Mouse (Mus musculus) embryo, embryonic 11 days (tissue): ENCODE data around the gene Slc29a1.

Experiments used
- DNase-seq: peaks from one replicate; pipeline ENCODE4 v3.0.0-alpha.2; 2015

The Slc29a1 gene

DNA sequence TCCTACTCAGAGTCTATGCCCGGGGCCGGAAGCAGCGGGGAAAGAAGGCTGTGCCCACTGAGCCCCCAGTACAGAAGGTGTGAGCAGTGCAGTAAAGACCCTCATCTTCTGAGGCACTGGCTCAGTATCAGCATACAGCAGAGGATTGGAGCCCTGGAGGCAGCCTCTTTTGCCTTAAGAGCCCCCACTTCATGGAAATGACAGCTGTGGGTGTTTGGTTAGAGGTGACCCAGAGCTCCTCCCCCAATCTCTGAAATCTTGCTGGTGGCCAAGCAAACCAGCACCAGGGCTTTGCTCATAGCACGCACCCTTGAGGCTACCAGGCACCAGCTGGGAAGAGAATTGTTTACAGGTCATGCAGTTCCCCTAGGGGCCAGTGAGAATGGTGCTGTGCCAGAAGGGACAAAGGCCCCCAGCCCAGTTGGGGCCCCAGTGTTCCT is 32.2 kb downstream of the Slc29a1 start:
- peak; percentile 37 for DNase-seq

DNA sequence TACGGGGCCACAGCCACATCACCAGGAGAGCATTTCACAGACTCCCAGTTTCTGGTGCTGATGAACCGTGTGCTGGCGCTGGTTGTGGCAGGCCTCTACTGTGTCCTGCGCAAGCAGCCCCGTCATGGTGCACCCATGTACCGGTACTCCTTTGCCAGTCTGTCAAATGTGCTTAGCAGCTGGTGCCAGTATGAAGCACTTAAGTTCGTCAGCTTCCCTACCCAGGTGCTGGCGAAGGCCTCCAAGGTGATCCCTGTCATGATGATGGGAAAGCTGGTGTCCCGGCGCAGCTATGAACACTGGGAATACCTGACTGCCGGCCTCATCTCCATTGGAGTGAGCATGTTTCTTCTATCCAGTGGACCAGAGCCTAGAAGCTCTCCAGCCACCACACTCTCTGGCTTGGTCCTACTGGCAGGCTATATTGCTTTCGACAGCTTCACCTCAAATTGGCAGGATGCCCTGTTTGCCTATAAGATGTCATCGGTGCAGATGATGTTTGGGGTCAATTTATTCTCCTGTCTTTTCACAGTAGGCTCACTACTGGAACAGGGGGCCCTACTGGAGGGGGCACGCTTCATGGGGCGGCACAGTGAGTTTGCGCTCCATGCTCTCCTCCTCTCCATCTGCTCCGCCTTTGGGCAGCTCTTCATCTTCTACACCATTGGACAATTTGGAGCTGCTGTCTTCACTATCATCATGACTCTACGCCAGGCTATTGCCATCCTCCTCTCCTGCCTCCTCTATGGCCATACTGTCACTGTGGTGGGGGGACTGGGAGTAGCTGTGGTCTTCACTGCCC is 32.8 kb downstream of the Slc29a1 start:
- DNase-seq: no peak

DNA sequence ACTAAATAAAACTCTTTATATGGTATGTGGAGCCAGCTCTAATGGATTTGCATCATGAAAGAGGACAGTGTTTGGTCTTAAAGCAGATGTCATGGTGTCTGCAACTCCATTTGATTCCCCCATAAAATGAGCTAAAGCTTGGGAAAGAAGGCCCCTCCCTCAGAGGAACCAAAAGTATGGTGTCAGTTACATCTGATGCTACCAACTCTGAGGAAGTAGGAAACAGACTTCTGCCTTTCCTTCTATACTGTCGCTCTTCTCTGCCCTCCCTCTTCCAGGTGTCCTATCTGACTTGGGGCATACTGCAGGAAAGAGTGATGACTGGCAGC is 33.4 kb downstream of the Slc29a1 start:
- no peak for DNase-seq

DNA sequence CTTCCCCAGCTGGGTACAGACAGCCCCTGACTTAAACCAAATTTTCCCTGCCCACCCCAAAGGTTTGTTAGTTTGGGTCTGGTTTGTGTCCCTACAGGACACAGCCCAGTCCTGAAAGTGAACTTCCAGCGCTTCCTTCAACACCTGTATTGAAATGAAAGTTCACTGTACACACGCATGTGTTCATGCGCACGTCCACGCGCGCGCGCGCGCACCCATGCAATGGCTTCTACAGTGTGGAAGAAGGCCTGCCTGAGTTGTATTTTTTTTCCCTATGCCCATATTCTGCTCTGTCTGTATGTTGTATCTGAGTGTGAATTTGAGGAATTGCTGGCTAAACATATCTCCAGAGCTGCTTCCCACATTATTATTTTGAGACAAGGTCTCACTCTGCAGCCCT is 34.3 kb downstream of the Slc29a1 start:
- DNase-seq: no peak

DNA sequence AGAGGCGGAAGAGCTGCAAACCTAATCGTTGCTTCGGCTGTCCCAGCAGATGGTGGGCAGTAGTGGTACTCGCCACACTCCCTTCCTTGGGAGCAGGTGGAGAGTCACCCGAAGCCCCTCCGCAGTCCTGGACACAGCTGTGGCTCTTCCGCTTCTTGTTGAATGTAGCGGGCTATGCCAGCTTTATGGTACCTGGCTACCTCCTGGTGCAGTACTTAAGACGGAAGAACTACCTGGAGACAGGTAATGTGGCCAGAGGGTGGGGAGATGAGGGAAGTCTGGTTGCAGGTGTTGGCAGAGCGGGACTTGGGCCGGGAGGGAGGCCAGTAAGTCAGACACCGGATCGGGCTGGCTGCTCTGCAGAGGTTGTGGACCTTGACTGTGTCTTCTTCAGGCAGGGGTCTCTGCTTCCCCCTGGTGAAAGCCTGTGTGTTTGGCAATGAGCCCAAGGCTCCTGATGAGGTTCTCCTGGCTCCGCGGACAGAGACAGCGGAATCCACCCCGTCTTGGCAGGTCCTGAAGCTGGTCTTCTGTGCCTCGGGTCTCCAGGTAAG is 34.8 kb downstream of the Slc29a1 start:
- no peak for DNase-seq

DNA sequence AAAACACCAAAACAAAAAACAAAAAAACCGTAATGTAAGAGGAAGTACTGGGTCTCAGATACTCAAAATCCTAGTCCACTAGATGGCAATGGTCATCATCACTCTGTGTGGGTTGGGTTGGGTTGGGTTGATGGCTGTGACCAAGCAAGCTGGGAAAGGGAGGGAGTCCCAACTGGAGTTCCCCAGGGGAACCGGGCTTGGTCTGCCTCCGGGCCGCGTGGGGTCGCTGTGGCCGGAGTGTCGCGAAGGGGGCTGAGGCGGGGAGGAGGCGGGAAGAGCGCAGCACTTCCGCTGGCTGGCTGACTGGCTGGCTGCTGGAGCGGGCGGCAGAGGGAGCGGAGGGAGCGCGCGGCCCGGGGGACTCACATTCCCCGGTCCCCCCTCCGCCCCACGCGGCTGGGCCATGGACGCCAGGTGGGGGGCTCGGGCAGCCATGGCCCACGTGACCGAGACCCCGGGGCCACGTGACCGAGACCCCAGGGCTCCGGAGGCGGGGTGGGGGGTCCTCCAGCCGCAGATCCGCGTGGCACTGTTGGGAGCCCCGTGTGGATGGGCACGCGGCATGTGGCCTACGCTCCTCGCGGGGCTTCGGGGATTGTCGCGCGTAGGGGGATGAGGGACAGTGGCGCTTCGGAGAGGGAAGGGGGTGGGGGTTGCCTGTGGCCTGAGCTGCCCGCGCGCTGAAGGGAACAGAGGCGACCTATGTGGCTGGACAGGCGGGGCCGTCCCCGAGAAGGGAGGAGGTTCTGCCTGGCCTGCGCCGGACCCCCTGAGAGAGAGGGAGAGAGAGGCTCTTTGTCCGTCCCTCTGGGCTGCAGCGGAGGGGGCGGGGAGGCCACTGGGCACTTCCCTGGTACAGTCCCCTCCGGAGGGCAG is 35.5 kb downstream of the Slc29a1 start, which contains the start of gene Slc35b2:
Slc35b2 (plus strand) TSS at position 220 of the 876 bp plus-strand sequence.
- DNase-seq: peak; percentile 95

DNA sequence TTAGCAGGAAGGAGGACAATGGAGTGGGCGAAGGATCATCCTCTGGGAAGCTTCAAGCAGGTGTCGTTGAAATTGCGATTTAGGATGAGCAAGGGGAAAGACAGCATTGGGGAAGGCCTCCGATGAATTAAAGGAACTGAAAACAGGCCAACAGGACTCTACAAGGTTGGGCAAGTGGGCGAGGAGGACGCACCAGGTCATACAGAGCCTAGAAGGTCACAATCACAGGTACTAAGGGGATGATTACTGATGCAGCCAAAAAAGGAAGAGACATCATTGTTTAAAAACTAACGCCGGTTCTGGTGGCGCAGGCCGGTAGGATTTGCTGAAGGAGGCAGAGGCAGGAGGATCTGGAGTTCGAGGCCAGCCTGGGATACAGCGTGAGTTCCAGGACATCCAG is 36.2 kb downstream of the Slc29a1 start:
- DNase-seq: no peak

DNA sequence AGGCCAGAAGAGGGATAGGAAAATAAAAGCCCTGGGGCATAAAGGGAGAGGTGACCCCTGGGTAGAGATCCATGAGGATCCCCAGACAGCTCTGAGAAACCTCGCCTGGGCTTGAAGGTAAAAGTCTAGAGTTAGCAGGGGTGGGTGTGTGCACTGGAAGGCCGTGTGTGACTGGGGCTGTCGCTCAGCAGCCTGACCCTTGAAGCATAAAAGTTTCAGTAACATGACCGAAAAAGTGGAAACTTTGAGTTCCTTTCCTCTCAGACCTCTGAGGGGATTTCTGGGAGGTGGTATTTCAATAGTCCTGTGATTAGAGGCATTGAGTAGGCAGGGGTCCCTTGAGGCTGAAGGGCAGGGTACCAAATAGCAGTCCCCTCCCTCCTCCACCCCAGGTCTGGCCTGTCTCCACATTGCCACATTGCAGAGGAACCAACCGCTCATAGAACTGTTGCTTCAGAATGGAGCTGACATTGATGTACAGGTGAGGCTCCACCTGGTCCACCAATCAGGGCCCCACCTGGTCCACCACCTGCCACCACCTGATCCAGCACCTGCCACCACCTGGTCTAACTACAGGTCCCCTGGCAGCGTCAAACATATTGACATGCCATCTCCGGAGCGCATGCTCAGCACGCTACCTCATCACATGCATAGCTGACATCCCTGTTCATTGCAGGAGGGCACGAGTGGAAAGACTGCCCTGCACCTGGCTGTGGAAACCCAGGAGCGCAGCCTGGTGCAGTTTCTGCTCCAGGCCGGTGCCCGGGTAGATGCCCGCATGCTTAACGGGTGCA is 39.5 kb downstream of the Slc29a1 start:
- DNase-seq: no peak

DNA sequence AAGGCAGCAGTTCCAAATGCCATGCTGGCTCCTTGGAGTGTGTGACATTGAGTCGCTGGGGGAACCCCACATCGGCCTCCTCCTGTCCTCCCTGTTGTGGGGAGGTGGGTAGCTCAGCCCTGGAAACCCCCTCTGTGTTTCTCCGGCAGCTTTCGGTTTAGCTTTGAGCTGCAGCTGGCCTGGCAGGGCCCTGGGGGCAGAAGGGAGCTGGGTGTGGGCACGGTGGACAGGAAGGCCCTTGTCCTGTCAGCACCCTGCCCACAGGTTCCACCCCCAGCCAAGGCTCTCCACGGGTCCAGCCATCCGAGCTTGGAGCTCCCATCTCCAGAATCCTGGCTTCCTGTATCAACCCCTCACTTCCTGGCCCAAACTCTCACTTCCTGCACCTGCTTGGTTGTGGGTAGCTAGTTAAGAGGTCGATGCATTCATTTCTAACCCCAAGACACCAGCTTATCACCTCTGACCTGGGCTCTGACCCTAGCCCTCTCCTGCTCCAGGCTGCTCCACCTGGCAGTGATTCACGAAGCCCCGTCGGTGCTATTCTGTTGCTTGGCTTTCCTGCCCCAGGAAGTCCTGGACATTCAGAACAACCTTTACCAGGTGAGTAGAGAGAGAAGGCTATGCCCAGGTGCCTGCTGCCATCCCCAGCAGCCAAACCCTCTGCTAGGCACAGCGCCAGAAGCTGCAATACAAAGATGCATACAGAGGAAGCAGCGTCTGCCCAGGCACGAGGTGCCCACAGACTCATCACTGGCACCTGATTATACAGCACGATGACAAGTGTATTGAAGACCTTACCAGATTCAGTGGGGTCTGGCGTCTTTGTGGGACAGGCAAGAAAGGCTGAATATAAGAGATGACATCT is 41.2 kb downstream of the Slc29a1 start:
- no peak for DNase-seq

DNA sequence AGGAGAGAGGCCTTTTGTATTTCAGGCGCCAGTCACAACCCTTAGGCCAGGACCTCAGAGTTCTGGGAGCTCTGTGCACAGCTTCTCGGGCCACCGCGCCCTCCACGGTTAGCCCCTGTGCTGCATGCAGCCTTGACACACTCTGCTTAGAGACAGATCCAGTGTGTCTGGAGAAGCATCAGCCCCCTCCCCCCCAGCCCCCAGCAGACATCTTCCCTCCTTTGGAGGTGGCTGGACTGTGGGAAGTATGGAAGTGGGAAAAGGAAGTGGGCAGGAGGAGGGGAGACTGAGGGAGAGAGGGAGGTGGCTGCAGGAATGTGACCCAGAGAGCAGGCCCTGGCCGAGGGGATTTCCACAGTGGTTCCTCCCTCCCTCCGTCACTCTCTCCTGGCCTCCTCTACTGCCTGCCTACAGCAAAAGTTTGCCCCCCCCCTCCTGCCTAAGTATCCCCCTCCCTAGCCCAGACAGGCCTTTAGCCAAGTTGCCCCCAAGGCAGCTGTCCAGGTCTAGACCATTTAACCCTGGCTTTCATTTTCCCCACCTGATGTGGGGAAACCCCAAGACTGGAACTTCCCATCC is 42.1 kb downstream of the Slc29a1 start:
- no peak for DNase-seq

DNA sequence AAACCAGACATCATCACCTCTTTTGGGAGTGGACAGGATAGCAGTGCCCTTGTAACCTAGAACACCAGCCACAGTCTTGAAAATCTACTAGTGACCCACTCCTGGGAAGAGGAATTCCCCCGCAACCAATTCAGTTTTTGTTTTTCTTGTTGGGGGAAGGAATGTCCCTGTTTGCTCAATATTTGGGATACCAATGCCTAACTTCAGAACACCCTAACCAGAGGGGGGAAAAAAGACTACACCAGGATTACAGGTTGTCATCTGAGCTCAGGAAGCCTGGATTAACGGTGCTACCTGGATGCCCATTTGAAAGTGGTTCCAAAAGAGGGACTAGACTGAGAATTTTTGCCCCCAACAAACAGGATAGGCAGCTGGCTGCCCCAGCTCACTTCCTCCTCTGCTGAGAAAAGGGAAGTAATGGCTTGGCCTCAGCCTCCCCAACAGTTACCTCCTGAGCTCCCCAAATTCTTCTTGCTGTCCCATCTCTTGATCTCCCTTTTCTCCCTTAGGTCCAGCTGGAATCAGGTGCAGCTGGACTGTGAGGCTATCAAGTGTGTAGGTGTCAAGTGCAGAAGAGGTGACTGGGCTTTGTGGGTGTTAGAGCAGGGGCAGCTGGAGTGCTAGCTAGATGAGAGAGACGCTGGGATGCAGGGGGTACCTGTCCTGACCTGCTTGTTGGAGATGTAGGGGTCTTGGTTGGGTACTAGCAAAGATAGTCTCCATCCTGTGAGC is 42.7 kb downstream of the Slc29a1 start:
- DNase-seq: no peak

DNA sequence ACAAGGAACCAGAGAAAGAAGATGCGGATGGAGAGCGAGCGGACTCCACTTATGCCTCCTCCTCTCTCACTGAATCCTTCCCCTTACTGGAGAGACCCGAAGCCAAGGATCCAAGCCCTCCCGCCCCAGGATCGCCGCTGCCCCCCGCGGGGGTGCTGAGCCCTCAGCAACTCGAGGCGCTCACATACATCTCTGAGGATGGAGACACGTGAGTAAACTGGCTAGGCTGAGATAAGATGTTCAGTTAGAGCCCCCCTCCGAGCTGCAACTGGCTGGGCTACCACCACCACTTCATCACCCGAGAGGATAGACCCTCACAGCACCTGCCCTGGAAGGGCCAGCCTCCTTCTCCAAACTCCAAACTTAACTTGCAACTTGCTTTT is 43.3 kb downstream of the Slc29a1 start:
- no peak for DNase-seq

DNA sequence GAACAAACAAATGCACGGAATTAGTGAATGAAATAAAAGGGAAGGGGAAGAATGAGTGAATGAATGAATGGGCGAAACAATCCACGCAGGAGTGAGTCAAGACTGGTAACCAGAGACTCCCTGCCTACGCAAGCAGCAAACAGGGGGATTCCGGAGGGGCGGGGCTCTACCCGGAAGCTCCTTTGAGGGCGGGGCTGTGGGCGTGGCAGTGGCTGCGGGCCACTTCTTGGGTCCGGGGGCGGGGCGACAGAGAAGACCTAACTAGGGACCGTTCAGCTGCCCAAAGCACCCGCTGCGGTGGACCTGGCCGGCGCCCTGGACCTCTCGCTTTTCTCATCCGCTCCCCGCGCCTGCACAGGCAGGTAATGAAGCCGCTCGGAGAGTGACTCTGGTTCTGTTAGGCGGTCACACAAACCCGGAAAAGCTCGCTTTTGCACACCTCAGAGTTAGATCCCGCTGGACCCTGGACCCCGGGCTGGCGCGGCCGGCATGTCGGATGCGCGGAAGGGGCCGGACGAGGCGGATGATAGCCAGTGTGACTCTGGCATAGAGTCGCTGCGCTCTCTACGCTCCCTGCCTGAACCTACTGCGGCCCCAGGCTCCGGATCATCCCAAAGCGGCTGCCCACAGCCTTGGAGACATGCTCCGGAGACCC is 43.8 kb downstream of the Slc29a1 start, which contains the start of gene Nfkbie:
Nfkbie (plus strand) TSS at position 252 of the 655 bp plus-strand sequence.
- DNase-seq: peak; percentile 97

DNA sequence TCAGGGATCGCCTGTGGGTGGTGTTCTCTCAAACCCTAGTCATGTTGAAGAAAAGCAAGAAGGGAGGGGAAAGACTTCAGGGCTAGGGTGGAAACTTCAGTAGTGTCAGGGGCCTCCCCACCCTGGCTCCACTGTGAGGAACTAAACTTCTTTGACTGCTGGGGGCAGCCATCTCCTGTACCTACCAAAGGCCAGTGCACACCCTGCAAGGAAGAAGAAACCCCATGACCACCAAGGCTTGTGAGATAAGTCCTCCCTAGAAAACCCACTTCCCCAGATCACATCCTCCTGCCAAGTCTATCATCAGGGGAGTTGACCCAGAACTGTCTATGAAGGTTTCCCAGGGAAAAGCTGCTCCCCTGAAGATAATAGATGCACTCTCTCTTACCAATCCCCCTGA is 45.0 kb downstream of the Slc29a1 start:
- no peak for DNase-seq

DNA sequence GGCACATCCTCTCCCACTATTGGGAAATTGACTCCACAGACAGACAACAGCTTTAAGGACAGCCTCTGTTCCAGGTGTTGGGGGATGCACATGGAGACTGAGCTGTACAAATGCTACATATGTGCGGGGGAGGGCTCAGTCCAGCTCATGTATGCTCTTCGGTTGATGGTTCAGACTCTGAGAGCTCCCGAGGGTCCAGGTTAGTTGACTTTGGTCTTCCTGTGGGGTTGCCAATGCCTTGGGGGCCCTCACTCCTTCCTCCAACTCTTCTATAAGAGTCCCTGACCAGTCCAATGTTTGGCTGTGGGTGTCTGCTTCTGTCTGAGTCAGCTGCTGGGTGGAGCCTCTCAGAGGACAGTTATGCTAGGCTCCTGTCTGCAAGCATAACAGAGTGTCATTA is 46.3 kb downstream of the Slc29a1 start:
- DNase-seq: no peak

DNA sequence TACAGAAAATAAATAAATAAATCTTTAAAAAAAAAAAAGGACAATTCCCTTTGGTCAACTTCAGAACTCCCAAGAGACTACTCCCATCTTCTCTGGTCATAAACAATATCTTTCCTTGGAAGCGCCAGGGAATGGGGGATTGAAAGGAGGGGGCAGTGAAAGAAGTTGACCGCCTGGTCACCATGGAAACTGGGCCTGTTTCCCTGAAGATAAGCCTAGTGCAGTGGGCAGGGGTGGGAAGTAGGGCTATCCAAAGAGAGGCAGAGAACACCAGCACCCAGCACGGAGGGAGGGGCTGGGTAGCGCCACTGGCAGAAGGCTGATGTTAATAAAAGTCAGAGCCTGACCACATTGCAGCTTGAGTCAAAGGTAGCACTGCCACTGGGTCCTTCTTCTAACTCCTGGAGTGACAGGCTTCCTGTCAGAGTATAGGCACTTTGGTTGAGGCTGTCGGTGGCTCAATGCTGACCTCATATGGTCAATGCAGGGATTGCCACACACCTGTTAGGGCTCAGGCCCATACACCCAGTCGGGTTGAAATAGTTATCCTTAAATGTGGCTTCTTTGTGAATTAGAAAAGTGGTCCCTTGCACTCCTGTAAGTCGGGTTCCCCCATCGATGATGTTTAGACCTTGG is 47.5 kb downstream of the Slc29a1 start:
- peak; percentile 81 for DNase-seq

DNA sequence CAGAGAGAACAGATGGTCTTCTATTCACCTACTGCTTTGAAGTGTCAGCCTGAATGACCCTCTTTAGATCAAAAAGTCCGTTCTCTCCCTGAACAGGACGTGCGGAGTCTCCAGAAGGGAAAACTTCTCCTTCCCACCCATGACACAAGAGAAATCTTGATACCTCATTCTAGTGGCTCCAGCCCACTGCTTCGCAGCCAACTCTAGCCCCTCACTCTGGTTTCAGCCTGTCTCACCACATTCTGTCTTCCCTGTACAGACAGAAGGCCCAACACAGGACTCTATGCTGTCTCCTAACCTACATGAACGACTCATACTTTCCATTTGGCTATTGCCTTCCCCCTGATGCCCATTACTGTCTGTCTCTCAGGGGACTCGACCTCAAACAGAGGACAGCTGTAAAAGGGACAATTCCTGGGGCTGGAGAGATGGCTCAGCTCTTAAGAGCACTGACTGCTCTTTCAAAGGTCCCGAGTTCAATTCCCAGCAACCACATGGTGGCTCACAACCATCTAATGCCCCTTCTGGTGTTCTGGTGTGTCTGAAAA is 48.1 kb downstream of the Slc29a1 start:
- DNase-seq: no peak

DNA sequence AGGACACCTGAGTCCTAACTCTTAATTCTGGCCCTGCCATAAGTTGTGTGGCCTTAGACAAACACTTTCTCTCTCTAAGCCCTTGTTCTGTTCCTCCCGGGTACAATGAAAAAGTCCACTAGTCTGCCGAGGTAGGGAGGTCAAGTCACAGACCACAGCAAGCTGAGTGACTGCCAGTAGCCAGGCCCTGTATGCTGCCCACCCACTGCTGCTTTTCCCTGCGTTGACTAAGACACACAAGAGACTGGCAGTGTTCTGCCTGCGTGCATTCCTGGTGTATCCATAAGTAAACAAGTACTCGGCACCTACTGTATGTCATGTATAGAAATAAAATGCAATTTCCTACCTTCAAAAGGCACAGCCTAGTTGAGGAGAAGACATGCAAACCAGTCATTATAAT is 49.2 kb downstream of the Slc29a1 start:
- no peak for DNase-seq

DNA sequence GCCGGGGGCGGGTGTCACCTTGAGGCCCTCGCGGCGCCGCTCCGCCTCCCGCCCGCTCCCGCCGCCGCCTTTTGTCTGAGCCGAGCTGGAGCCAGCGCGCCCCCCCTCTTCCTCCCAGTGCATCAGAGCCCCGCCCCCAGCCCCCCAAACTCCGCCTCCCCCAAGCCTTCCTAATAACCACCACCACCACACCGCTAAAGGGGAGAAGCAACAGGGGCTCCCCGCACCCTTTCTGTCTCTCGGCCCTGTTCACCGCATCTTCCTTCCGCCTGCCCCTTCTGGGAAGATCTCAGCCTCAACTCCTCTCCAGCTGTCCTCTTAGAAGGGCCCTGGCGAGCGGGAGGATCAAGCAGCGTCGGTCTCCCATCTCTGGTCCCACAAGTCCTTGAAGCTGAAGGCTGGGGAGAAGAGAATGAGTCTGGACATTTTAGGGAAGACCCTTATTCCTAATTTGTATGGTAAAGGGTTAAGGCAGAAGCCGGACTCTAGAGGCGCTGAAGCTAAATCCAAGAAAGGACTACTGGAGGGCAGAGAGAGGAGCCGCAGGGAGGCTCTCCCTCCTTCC is 49.7 kb downstream of the Slc29a1 start, which contains the start of gene Tmem151b:
Tmem151b (minus strand) TSS at position 61 of the 565 bp plus-strand sequence.
- peak; percentile 83 for DNase-seq
